Mouse (Mus musculus) ES-E14 (cell line): ENCODE data around the gene Ank3. TPM values are rescaled to one million over a fixed set of nuclear protein-coding genes. Genes with fewer than 3 reads are reported as not detected.

Experiments
- DNase-seq: peaks from one replicate; pipeline ENCODE4 v3.0.0-alpha.2; 2013; ENCODE audit warnings: low read depth, low spot score
- H3K27ac ChIP-seq: 2 replicates; pipeline ENCODE4 v1.5.1; 2012; ENCODE audit warnings: low read depth, mild to moderate bottlenecking, low read length, moderate library complexity, mixed read lengths; ENCODE audit not compliant: poor library complexity, insufficient read depth, severe bottlenecking
- H3K36me3 ChIP-seq: 2 replicates; pipeline ENCODE4 v1.6.1; 2012; ENCODE audit warnings: mild to moderate bottlenecking, low read length, moderate library complexity, mixed read lengths; ENCODE audit not compliant: control insufficient read depth, poor library complexity, insufficient read depth, severe bottlenecking
- H3K4me1 ChIP-seq, 2 experiments: fragments of 150-350 bp in 1 of 2; sonication (generic) in 1 of 2; 2 replicates each; pipeline ENCODE4 v1.6.1; 2012; ENCODE audit warnings: low read length in 2 of 2, mild to moderate bottlenecking in 1 of 2, mixed read lengths in 1 of 2; ENCODE audit not compliant: control insufficient read depth in 2 of 2, insufficient read depth in 2 of 2, poor library complexity in 1 of 2
- H3K4me3 ChIP-seq, 2 experiments: fragments of 150-350 bp in 1 of 2; sonication (generic) in 1 of 2; 2 replicates each; pipeline ENCODE4 v1.5.1; 2012; ENCODE audit warnings: low read length in 2 of 2, low read depth in 1 of 2, mild to moderate bottlenecking in 1 of 2, mixed read lengths in 1 of 2; ENCODE audit not compliant: insufficient read depth in 1 of 2, poor library complexity in 1 of 2, severe bottlenecking in 1 of 2
- H3K9ac ChIP-seq: 2 replicates; pipeline ENCODE4 v1.6.1; 2012; ENCODE audit warnings: low read depth, mild to moderate bottlenecking, low read length, mixed read lengths; ENCODE audit not compliant: poor library complexity, insufficient read depth, severe bottlenecking
- H3K9me3 ChIP-seq: fragments of 150-350 bp; sonication (generic); 2 replicates; pipeline ENCODE4 v1.6.1; 2012; ENCODE audit warnings: low read depth, mild to moderate bottlenecking, low read length; ENCODE audit not compliant: control insufficient read depth, insufficient read depth
- CHD2 ChIP-seq: IDR thresholded peaks from 2 replicates; pipeline ENCODE4 v1.6.1; 2014; ENCODE audit warnings: mild to moderate bottlenecking, low read depth, low read length, inconsistent platforms
- HCFC1 ChIP-seq: IDR thresholded peaks from 2 replicates; pipeline ENCODE4 v1.6.1; 2012; ENCODE audit warnings: low read length, inconsistent platforms, borderline replicate concordance; ENCODE audit not compliant: insufficient read depth
- MAFK ChIP-seq: IDR thresholded peaks from 2 replicates; pipeline ENCODE4 v1.6.1; 2014; ENCODE audit warnings: mild to moderate bottlenecking, low read depth, low read length, inconsistent platforms; ENCODE audit not compliant: insufficient read depth
- ZC3H11A ChIP-seq: IDR thresholded peaks from 2 replicates; pipeline ENCODE4 v1.6.1; 2012; ENCODE audit warnings: low read depth, mild to moderate bottlenecking, inconsistent platforms, low read length, borderline replicate concordance
- ZNF384 ChIP-seq: IDR thresholded peaks from 2 replicates; pipeline ENCODE4 v1.6.1; 2012; ENCODE audit warnings: low read depth, low read length, inconsistent platforms
- in situ Hi-C, 2 experiments: fragments of 600-800 bp; cut with MboI; formaldehyde crosslinking; loops; one replicate each; pipeline ENCODE4 v1.15.1; 2025; ENCODE audit warnings: low sequenced_read_pairs in 2 of 2, inconsistent platforms in 1 of 2; ENCODE audit not compliant: unreplicated experiment in 2 of 2
- total RNA-seq: library from RNA; depleted of rRNA; stranded (reverse); fragments of 300-350 nt; gene quantifications from 2 replicates; pipeline ENCODE4 v1.2.3, GENCODE M21; 2012

Gene Ank3
- total RNA-seq, 1 experiment, result 6.5 TPM

DNA sequence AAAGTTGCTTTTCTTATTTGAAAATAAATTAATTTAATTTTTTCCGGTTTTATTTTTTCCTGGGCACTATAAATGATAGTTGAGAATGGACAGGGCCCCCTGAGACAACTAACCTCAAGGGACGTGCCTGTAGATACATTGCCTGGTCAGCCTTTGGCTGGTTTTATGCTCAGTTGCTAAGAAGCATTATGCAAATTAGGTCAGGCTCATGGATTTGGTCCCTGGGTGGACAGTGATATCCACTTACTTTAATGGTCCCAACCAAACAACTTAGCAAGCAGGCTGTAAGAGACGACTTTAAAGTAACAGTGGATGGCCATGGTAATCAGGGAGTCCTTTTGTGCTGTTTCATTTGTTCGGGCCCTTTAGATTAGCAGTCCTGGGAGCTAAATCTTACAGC lies 392.0 kb downstream of the Ank3 start:
- in situ Hi-C loops, result no loop called here
- H3K27ac ChIP-seq, result no peak overlapping the region
- H3K4me3 ChIP-seq, result no peak overlapping the region
- no peak overlapping the region for H3K9ac ChIP-seq
- no peaks in the 10 kb centered on the region for H3K36me3 ChIP-seq
- no peak for DNase-seq
- no peak for TF ChIP-seq HCFC1
- no peak for TF ChIP-seq CHD2
- no peak for TF ChIP-seq ZNF384
- TF ChIP-seq ZC3H11A, result no peak
- TF ChIP-seq MAFK, result no peak
- peaks cover under 1 to 3% of the 10 kb centered on the region in 2 experiments; a peak in 1 of 4 replicates for H3K4me1 ChIP-seq
- no peaks in the 10 kb centered on the region for H3K9me3 ChIP-seq

DNA sequence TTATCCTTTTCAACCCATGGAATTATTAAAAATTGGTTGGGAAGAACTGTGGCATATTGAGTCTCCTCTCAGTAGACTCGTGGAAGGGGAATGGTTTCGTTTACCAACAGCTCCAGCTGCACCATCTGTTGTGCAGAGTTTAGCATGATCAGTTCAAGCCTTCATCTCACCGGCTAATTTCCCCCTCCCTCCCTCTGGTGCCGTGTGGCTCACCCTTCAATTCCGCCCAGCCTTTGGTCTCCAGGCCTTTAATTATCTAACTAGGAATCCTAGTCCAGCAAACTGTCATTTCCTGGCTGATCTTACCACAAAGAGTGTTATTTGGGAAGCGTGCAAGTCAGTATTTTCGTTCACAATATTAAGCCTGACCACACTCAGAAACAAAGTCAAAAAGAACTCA lies 393.4 kb downstream of the Ank3 start:
- Histone ChIP-seq H3K4me3 (no peak overlapping the region), H3K4me1 (peaks cover 2 to 5% of the 10 kb centered on the region in 2 experiments; a peak in 1 of 4 replicates), H3K36me3 (no peaks in the 10 kb centered on the region), H3K9ac (no peak overlapping the region), H3K9me3 (no peaks in the 10 kb centered on the region), H3K27ac (no peak overlapping the region)
- in situ Hi-C loops, result no loop called here
- no peak for DNase-seq
- TF ChIP-seq ZC3H11A (no peak), ZNF384 (no peak), CHD2 (no peak), MAFK (no peak)

DNA sequence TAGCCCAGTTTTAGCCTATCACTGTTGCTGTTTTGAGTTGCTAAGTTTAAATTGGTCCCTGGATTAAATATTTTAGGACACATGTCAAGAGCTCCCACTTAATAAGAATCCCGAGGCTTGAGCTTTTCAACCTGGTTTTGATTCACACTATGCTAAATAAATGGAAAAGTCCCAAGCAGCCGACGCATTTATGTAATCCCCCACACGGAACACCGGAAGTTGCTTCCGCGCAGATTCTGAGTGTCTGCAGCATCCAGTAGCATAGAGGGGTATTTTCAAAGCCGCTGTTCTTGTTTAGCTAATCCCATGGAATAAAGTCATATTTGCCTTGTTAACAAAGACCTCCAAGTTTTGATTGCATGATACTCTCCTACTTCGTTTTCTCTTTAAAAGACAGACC lies 393.8 kb downstream of the Ank3 start:
- Histone ChIP-seq H3K4me1 (peaks cover 2 to 5% of the 10 kb centered on the region in 2 experiments; a peak in 1 of 4 replicates), H3K27ac (no peak overlapping the region), H3K9me3 (no peaks in the 10 kb centered on the region), H3K36me3 (no peaks in the 10 kb centered on the region), H3K4me3 (no peak overlapping the region), H3K9ac (no peak overlapping the region)
- no peak for DNase-seq
- no peak for TF ChIP-seq ZNF384
- TF ChIP-seq HCFC1, result no peak
- no peak for TF ChIP-seq MAFK
- no peak for TF ChIP-seq ZC3H11A
- TF ChIP-seq CHD2, result no peak
- in situ Hi-C loops, result no loop called here

DNA sequence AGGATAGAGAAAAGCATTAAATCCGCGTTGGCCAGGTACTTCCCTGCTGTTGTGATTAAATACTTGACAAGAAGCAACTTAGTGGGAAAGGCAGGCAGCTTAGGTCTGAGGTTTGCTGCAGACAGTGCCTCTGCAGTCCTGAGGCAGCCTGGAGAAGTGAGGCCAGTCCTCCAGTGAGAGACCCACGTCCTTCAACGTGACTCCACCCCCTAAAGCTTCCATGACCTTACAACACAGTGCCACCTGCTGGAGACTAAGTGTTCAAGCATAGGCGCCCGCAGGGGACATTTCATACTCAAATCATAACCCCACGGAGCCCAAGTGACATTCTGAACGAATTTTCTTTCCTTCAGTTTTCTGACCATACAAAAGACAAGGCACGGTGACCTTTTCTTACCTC lies 394.5 kb downstream of the Ank3 start:
- no peak for TF ChIP-seq MAFK
- TF ChIP-seq CHD2, result no peak
- TF ChIP-seq ZC3H11A, result no peak
- no peak for TF ChIP-seq HCFC1
- TF ChIP-seq ZNF384, result no peak

DNA sequence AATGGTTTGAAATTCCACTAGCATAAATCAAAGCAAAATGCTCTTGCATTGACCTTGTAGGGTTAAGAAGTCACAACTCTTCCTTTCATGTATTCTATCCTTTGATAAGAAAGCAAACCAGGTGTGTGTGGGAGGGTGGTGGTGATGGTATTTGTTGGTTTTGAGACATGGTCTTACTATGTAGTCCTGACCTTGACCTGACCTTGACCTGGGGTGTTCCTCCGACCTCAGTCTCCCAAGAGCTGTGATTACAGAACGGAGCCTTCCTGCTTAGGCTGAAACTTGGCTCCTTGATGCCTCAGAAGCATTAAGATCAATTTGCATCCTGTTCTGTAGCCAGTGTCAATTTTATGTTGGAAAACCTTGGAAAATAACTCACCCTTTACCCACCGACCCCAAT lies 397.1 kb downstream of the Ank3 start:
- in situ Hi-C loops, result no loop called here
- Histone ChIP-seq H3K4me1 (peaks cover 2 to 5% of the 10 kb centered on the region in 2 experiments; a peak in 1 of 4 replicates), H3K4me3 (no peak overlapping the region), H3K9ac (no peak overlapping the region), H3K36me3 (no peaks in the 10 kb centered on the region), H3K27ac (no peak overlapping the region), H3K9me3 (no peaks in the 10 kb centered on the region)
- DNase-seq, result peak; percentile 59
- TF ChIP-seq MAFK, result no peak
- no peak for TF ChIP-seq ZNF384
- TF ChIP-seq HCFC1, result no peak
- no peak for TF ChIP-seq CHD2
- TF ChIP-seq ZC3H11A, result no peak

More for the DNA sequence above, 394.5 kb downstream of the Ank3 start:
- Histone ChIP-seq H3K9ac (no peak overlapping the region), H3K27ac (no peak overlapping the region), H3K4me1 (peaks cover 2 to 5% of the 10 kb centered on the region in 2 experiments; a peak in 1 of 4 replicates), H3K4me3 (no peak overlapping the region), H3K36me3 (no peaks in the 10 kb centered on the region), H3K9me3 (no peaks in the 10 kb centered on the region)
- DNase-seq, result peak; percentile 69
- in situ Hi-C loops, result no loop called here
